Mouse (Mus musculus): ENCODE data around the gene Wnk2. TPM values are rescaled to one million over a fixed set of nuclear protein-coding genes. Genes with fewer than 3 reads are reported as not detected.

Gene Wnk2
- polyA plus RNA-seq, 1 experiment from 2014 or later = 1.6 TPM

DNA sequence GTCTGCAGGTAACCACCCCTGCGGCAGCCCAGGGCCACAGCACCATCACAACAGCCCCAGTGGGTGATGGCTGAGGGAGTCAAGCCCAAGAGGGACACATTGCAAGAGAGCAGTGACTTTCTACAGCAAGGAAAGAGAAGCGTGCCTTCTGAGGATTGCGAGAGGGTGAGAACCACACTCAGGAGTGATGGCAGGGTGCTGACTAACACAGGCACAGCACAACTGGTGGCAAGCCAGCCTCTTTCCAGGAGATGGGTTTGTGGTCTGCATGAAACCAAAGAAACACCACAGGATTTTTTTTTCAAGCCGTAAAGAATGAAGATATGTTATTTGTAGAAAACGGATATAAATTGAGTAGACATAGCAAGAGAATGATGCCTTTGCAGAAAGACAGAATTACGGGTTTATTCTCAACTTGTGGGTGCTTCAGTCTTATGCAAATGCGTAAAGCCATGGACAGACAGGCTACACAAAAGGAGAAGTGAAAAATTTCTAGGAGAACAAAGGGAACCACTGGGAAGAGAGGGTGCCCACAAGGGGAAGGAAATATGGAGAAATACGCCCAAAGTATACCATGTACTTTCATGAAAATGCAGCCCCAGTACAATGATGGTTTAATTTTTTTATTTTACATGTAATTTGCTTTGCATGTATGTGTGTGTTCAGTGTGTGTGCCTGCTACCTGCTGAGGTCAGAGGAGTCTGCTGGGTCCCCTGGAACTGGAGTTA is 39.5 kb downstream of the Wnk2 start:
- 81% methylated on average over 8 of the region's 8 CpGs for WGBS (ENCODE audit: insufficient replicate concordance)
- Histone ChIP-seq H3K27ac (ENCODE audit: low read depth, low read length) (no peak overlapping the region), H3K9me3 (replicated peaks; ENCODE audit: control insufficient read depth, low read length) (no peaks in the 10 kb centered on the region), H3K27me3 (ENCODE audit: control insufficient read depth, insufficient read depth, low read length) (no peaks in the 10 kb centered on the region), H3K4me2 (no peak overlapping the region), H3K4me1 (ENCODE audit: control insufficient read depth, insufficient read depth, low read length) (no peaks in the 10 kb centered on the region), H3K9ac (ENCODE audit: low read depth, low read length) (no peak overlapping the region), H3K36me3 (ENCODE audit: control insufficient read depth, insufficient read depth, low read length) (no peaks in the 10 kb centered on the region), H3K4me3 (ENCODE audit: low read depth, low read length) (no peak overlapping the region)
- no peak for ATAC-seq (replicated peaks; ENCODE audit: insufficient number of reproducible peaks, low FRiP score, low TSS enrichment)

GRCm38 (mm10) chr13:49103913-49104312 is 43.9 kb downstream of the Wnk2 start:
- Histone ChIP-seq H3K4me2 (no peak overlapping the region), H3K4me3 (ENCODE audit: low read depth, low read length) (no peak overlapping the region), H3K27ac (ENCODE audit: low read depth, low read length) (no peak overlapping the region), H3K9ac (ENCODE audit: low read depth, low read length) (no peak overlapping the region), H3K36me3 (ENCODE audit: control insufficient read depth, insufficient read depth, low read length) (no peaks in the 10 kb centered on the region), H3K4me1 (ENCODE audit: control insufficient read depth, insufficient read depth, low read length) (no peaks in the 10 kb centered on the region), H3K9me3 (replicated peaks; ENCODE audit: control insufficient read depth, low read length) (no peaks in the 10 kb centered on the region), H3K27me3 (ENCODE audit: control insufficient read depth, insufficient read depth, low read length) (no peaks in the 10 kb centered on the region)
- WGBS (ENCODE audit: insufficient replicate concordance) = 71% methylated on average over 1 of the region's 1 CpGs
- ATAC-seq (replicated peaks; ENCODE audit: insufficient number of reproducible peaks, low FRiP score, low TSS enrichment) = no peak

GRCm38 (mm10) chr13:49103235-49103634 is 44.6 kb downstream of the Wnk2 start:
- Histone ChIP-seq H3K9ac (ENCODE audit: low read depth, low read length) (no peak overlapping the region), H3K4me2 (no peak overlapping the region), H3K4me1 (ENCODE audit: control insufficient read depth, insufficient read depth, low read length) (no peaks in the 10 kb centered on the region), H3K36me3 (ENCODE audit: control insufficient read depth, insufficient read depth, low read length) (no peaks in the 10 kb centered on the region), H3K27me3 (ENCODE audit: control insufficient read depth, insufficient read depth, low read length) (no peaks in the 10 kb centered on the region), H3K9me3 (replicated peaks; ENCODE audit: control insufficient read depth, low read length) (no peaks in the 10 kb centered on the region), H3K4me3 (ENCODE audit: low read depth, low read length) (no peak overlapping the region), H3K27ac (ENCODE audit: low read depth, low read length) (no peak overlapping the region)
- no peak for ATAC-seq (replicated peaks; ENCODE audit: insufficient number of reproducible peaks, low FRiP score, low TSS enrichment)
- 78% methylated on average over 7 of the region's 7 CpGs for WGBS (ENCODE audit: insufficient replicate concordance)

DNA sequence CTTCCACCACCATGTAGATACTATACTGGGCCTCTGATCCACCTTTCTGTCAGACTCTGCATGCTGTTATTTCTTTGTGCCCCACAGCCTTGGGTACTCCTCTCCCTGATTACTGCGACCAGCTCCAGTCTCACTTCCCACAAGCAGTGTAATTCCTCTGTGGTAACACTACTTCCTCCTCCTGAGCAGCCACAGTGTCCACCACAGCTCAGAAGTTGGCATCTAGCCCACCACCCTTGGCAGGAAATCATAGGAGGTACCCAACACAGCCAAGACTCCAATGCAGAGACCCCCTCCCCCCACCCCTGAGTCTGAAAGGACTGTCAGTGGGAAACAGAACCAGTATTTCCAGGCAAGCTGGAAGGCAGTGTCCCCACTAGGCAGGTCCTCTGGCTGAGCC is 47.4 kb downstream of the Wnk2 start:
- no peaks in the 10 kb centered on the region for H3K36me3 ChIP-seq (ENCODE audit: control insufficient read depth, insufficient read depth, low read length)
- no peak for ATAC-seq (replicated peaks; ENCODE audit: insufficient number of reproducible peaks, low FRiP score, low TSS enrichment)
- H3K27ac ChIP-seq (ENCODE audit: low read depth, low read length) = no peak overlapping the region
- H3K4me3 ChIP-seq (ENCODE audit: low read depth, low read length) = no peak overlapping the region
- 53% methylated on average over 1 of the region's 1 CpGs for WGBS (ENCODE audit: insufficient replicate concordance)
- H3K27me3 ChIP-seq (ENCODE audit: control insufficient read depth, insufficient read depth, low read length) = no peaks in the 10 kb centered on the region
- H3K9me3 ChIP-seq (replicated peaks; ENCODE audit: control insufficient read depth, low read length) = no peaks in the 10 kb centered on the region
- no peak overlapping the region for H3K4me2 ChIP-seq
- no peak overlapping the region for H3K9ac ChIP-seq (ENCODE audit: low read depth, low read length)
- no peaks in the 10 kb centered on the region for H3K4me1 ChIP-seq (ENCODE audit: control insufficient read depth, insufficient read depth, low read length)

DNA sequence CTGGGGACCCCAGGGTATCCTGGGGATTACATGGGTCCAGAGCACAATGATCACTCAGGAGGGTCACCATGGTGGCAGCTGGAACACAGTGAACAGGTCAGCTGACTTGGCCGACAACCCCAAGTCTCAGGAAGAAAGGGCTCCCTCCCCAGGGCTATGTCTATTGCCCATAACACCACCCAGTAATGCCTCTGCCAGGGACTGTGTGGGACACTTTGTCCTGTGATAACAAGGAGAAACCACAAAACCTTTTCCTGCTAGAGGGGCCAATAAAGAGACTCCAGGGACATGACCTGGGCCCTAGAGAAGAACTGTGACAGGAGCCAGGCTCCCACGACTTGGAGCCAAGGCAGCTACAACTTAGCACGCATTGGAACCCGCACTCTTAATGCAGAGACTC is 51.0 kb downstream of the Wnk2 start:
- no peaks in the 10 kb centered on the region for H3K4me1 ChIP-seq (ENCODE audit: control insufficient read depth, insufficient read depth, low read length)
- no peak overlapping the region for H3K4me3 ChIP-seq (ENCODE audit: low read depth, low read length)
- H3K36me3 ChIP-seq (ENCODE audit: control insufficient read depth, insufficient read depth, low read length) = no peaks in the 10 kb centered on the region
- ATAC-seq (replicated peaks; ENCODE audit: insufficient number of reproducible peaks, low FRiP score, low TSS enrichment) = no peak
- no peaks in the 10 kb centered on the region; the same call in 1 of the 2 replicates for H3K27me3 ChIP-seq (ENCODE audit: control insufficient read depth, insufficient read depth, low read length)
- 80% methylated on average over 4 of the region's 4 CpGs for WGBS (ENCODE audit: insufficient replicate concordance)
- H3K9ac ChIP-seq (ENCODE audit: low read depth, low read length) = no peak overlapping the region
- no peaks in the 10 kb centered on the region for H3K9me3 ChIP-seq (replicated peaks; ENCODE audit: control insufficient read depth, low read length)
- H3K27ac ChIP-seq (ENCODE audit: low read depth, low read length) = no peak overlapping the region
- no peak overlapping the region for H3K4me2 ChIP-seq

DNA sequence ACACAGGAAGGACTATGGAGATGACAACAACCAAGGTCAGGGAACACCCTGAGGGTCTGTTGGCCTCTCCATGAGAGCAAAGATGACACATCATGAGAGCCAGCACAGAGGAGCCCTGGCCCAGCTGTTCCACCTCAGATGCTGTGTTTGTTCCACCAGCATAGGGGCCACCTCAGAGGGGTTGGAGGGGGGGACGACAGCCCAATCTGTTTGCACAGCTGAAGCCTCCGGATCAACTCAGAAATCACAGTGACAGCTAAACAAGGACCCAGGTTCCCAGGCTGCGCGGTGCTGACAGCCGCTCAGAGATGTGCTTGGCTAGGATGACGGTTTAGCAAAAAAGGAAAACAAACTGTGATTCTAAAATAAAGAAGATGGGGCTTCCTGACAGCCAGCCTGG is 53.1 kb downstream of the Wnk2 start:
- Histone ChIP-seq H3K36me3 (ENCODE audit: control insufficient read depth, insufficient read depth, low read length) (no peaks in the 10 kb centered on the region), H3K9ac (ENCODE audit: low read depth, low read length) (no peak overlapping the region), H3K4me2 (no peak overlapping the region), H3K9me3 (replicated peaks; ENCODE audit: control insufficient read depth, low read length) (no peaks in the 10 kb centered on the region), H3K4me3 (ENCODE audit: low read depth, low read length) (no peak overlapping the region), H3K27me3 (ENCODE audit: control insufficient read depth, insufficient read depth, low read length) (no peaks in the 10 kb centered on the region; the same call in 1 of the 2 replicates), H3K4me1 (ENCODE audit: control insufficient read depth, insufficient read depth, low read length) (no peaks in the 10 kb centered on the region), H3K27ac (ENCODE audit: low read depth, low read length) (no peak overlapping the region)
- WGBS (ENCODE audit: insufficient replicate concordance) = 64% methylated on average over 6 of the region's 6 CpGs
- no peak for ATAC-seq (replicated peaks; ENCODE audit: insufficient number of reproducible peaks, low FRiP score, low TSS enrichment)

- H3K9ac ChIP-seq (ENCODE audit: low read depth, low read length) = no peak overlapping the region
- ATAC-seq (replicated peaks; ENCODE audit: insufficient number of reproducible peaks, low FRiP score, low TSS enrichment) = no peak
- no peak overlapping the region for H3K4me2 ChIP-seq
- no peaks in the 10 kb centered on the region; the same call in 1 of the 2 replicates for H3K27me3 ChIP-seq (ENCODE audit: control insufficient read depth, insufficient read depth, low read length)
- no peaks in the 10 kb centered on the region for H3K4me1 ChIP-seq (ENCODE audit: control insufficient read depth, insufficient read depth, low read length)
- H3K36me3 ChIP-seq (ENCODE audit: control insufficient read depth, insufficient read depth, low read length) = no peaks in the 10 kb centered on the region
- no peak overlapping the region for H3K4me3 ChIP-seq (ENCODE audit: low read depth, low read length)
- H3K27ac ChIP-seq (ENCODE audit: low read depth, low read length) = no peak overlapping the region
- H3K9me3 ChIP-seq (replicated peaks; ENCODE audit: control insufficient read depth, low read length) = no peaks in the 10 kb centered on the region
- 75% methylated on average over 9 of the region's 9 CpGs for WGBS (ENCODE audit: insufficient replicate concordance)
Measured at GRCm38 (mm10) chr13:49093471-49093891, 54.3 kb downstream of the Wnk2 start.

- Histone ChIP-seq H3K9ac (ENCODE audit: low read depth, low read length) (no peak overlapping the region), H3K9me3 (replicated peaks; ENCODE audit: control insufficient read depth, low read length) (no peaks in the 10 kb centered on the region), H3K4me2 (no peak overlapping the region), H3K27ac (ENCODE audit: low read depth, low read length) (no peak overlapping the region), H3K36me3 (ENCODE audit: control insufficient read depth, insufficient read depth, low read length) (no peaks in the 10 kb centered on the region), H3K4me1 (ENCODE audit: control insufficient read depth, insufficient read depth, low read length) (no peaks in the 10 kb centered on the region), H3K27me3 (ENCODE audit: control insufficient read depth, insufficient read depth, low read length) (no peaks in the 10 kb centered on the region; the same call in 1 of the 2 replicates), H3K4me3 (ENCODE audit: low read depth, low read length) (no peak overlapping the region)
- WGBS (ENCODE audit: insufficient replicate concordance) = 84% methylated on average over 9 of the region's 9 CpGs
- no peak for ATAC-seq (replicated peaks; ENCODE audit: insufficient number of reproducible peaks, low FRiP score, low TSS enrichment)
Measured at GRCm38 (mm10) chr13:49092596-49092995, 55.2 kb downstream of the Wnk2 start.

GRCm38 (mm10) chr13:49090176-49090575 is 57.6 kb downstream of the Wnk2 start:
- no peak overlapping the region for H3K9ac ChIP-seq (ENCODE audit: low read depth, low read length)
- H3K4me1 ChIP-seq (ENCODE audit: control insufficient read depth, insufficient read depth, low read length) = peaks cover 4% of the 10 kb centered on the region; the same call in 1 of the 2 replicates
- no peak overlapping the region for H3K4me3 ChIP-seq (ENCODE audit: low read depth, low read length)
- H3K36me3 ChIP-seq (ENCODE audit: control insufficient read depth, insufficient read depth, low read length) = no peaks in the 10 kb centered on the region
- no peak for ATAC-seq (replicated peaks; ENCODE audit: insufficient number of reproducible peaks, low FRiP score, low TSS enrichment)
- no peaks in the 10 kb centered on the region for H3K9me3 ChIP-seq (replicated peaks; ENCODE audit: control insufficient read depth, low read length)
- no peak overlapping the region for H3K4me2 ChIP-seq
- no peak overlapping the region for H3K27ac ChIP-seq (ENCODE audit: low read depth, low read length)
- H3K27me3 ChIP-seq (ENCODE audit: control insufficient read depth, insufficient read depth, low read length) = no peaks in the 10 kb centered on the region; the same call in 1 of the 2 replicates
- 89% methylated on average over 1 of the region's 1 CpGs for WGBS (ENCODE audit: insufficient replicate concordance)
